Mouse (Mus musculus) liver (tissue): ENCODE results near the gene Gga3.
"Not testable (repeated sequence)": the region's sequence is repeated elsewhere in the genome, so short reads cannot be mapped to it uniquely, and the experiment has no call there.

Experiments
- DNase-seq: peaks from one replicate; pipeline ENCODE4 v3.0.0-alpha.2; 2020; ENCODE audit warnings: mixed read lengths

Gga3 gene

DNA sequence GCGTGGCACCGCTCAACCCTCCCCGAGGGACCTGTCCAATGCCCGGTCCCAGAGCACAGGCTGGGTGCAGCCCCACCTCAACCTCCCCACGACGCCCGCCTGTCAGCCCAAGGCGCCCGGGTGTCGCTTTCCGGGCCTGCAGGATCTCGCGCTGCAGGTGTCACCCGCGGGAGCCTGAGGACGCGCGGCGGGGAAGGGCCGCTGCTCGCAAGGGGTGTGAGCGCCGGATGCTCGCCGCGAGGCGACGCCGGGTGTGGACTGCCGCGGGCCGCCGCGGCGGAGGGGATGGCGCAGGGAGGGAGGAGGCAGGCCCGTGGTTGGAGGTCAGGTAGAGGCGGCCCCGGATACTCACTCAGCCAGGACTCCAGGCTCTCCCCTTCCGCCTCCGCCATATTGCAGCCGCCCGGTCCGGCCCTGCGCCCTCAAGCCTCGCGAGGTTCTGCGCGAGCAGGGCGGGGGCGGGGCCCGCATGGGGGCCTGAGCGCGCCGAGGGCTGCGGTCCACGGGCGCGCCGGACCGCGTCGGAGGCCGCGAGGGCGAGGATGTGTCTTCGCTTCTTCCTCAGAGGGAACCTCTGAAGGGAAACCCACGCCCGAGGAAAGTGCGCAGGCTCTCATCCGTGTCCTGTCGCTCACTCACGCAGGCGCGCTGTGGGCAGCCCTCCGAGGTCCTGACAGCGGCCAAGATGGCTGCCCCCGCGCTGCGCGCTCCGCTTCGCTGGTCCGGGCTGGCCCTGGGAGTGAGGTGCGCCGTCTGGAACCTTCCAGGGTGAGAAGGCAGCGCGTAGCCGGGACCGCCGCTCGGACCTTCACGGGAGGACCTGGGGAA is at the start of gene Gga3, which contains the start of gene Mrps7:
Gga3 (minus strand) TSS at position 576 of the 828 bp plus-strand sequence.
Mrps7 (plus strand) TSS at position 450 of the 828 bp plus-strand sequence.
- DNase-seq = peak; percentile 91

- no peak for DNase-seq
These were observed 49.3 kb upstream of the Gga3 start for GRCm38 (mm10) chr11:115653194-115653593.

- DNase-seq = no peak
These were observed 47.8 kb upstream of the Gga3 start for GRCm38 (mm10) chr11:115651680-115652079.

DNA sequence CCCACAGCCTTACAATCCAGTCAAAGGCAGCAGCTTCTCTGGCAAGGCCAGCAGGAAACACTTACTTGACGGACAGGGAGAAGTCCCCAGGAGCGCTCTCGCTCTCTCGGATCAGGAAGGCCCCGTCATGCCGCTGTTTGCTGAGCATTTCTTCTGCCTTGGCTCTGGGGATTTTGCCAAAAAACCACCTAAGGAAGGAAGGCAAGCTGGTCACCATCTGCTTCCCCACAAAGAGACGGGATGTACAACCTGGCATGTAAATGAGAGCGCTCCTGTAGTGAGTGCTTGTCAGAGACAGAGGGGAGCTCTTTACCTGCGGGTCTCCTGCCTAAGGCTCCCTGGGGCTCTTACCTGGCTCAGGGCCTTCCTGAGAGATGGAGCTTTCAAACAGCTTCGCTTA is 45.9 kb upstream of the Gga3 start:
- DNase-seq = no peak

DNA sequence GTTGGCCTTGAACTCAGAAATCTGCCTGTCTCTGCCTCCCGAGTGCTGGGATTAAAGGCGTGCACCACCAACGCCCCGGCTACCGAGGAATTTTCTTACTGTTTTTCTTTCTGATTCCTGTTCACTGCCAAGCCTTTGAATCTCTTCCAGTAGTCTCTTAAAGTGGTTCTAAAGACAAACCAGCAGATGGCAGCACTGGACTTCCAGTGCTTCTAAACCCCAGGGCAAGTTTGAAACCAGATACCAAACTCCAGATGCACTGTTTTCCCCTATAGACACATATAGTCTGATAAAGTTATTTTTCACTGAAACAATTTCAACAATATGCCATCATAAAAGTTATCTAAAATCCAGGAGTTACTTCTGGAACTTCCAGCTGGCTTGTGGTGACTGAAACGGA is 43.6 kb upstream of the Gga3 start:
- peak; percentile 41 for DNase-seq

- no peak for DNase-seq
These were observed 42.6 kb upstream of the Gga3 start for GRCm38 (mm10) chr11:115646439-115646838.

DNA sequence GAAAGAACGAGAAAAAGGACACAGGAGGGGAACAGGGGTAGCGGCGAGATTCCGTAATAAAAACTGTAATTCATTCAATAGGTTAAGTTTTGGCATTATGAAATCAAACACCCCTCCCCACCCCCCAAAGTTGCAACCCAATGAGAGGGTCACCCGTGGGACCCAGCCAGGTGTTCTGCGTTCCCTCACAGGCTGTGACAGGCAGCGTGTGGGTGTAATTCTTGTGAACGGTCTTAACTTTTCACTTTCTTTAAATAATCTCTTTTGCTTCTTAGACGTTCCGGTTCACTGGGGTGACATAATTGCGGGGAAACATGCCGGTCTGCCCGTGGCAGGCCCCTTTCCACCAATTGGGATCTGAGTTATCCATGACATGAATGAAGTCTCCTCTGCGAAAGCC is 41.6 kb upstream of the Gga3 start:
- not testable (repeated sequence) for DNase-seq

- no peak for DNase-seq
These were observed 40.5 kb upstream of the Gga3 start for GRCm38 (mm10) chr11:115644308-115644707.

- no peak for DNase-seq
These were observed 39.4 kb upstream of the Gga3 start for GRCm38 (mm10) chr11:115643265-115643664.

DNA sequence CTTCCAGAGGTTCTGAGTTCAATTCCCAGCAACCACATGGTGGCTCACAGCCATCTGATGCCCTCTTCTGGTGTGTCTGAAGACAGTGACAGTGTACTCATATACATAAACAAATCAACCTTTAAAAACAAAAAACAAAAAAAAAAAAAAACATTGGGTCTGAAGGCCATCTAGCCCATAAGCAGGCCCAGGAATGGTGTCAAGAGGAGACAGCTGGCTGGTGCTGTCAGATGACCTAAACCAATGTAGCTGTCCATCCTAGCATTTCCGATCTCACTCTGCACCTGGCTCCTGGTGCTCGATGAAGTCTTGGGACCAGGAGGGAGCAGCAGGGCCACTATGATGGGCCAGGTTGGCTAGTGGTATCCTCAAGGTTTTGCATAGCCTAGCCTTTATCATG is 38.9 kb upstream of the Gga3 start:
- no peak for DNase-seq

DNA sequence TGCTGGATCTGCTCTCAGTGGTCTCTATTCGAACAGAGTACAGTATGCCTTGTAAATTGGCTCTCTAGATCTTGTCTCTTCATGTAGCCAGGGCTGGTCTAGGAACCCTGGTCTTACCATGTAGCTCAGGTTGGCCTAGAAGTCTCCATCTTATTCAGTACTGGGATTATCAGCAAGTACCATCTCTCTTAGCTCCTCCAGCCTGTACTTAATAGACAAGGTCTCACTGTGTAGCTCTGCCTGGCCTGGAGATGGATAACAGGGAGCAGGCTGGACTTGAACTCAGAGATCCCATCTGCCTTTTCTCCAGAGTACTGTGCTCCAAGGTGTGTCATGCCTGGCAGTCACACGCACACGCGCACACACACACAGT is 37.8 kb upstream of the Gga3 start:
- no peak for DNase-seq

DNA sequence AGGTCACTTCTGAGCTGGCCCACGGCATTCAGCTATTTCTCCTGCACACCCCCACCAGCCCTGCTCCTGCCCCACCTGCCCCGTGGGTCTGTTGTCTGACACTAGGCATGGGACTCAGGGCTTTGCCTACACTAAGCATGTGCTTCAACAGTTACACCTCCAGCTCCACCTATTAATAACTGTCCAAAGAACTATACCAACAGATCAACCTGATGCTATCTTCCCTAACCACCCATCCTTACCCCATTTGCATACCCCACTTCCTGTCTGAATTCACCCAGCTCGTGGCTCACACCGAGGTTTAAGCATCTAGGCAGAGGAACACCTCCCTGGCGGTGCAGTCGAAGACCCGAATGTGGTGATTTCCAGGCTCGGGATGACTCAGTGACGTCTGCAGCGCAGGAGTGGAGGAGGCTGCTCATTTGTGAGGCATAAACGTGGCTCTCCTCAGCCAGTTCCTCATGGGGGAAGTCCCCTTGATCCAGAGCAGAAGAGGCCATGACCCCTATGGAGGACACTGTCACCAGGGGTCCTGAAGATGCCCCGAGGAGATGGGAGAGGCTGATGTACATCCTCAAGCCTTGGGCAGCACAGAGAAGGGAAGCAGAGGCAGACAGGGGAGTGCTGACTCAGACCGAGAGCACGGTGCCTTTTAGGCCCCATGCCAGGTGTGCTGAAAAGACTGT is 37.3 kb upstream of the Gga3 start:
- DNase-seq = no peak

DNA sequence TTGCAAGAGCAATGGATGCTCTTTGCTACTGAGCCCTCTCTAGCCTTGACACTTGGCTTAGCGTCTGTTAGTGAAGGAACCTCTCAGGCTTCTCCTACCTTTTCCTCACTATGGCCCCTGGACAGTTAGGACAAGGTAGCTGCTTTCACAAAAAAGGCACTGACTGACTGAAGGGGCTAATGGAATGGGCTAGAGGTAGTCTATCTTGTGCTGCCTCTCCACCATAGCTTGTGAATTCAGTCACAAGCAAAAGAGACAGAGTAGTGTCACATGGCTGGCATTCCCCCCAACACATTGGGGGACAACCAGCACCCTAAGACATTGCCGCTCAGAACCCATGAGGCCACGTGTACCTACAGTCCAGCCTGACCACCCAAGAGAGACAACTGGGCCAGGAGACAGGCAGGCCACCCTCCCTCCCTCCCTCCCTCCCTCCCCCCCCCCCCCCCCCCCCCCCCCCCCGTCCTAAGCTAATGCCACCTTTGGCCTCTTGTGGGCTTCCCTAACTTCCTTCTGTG is 36.5 kb upstream of the Gga3 start:
- no peak for DNase-seq

DNA sequence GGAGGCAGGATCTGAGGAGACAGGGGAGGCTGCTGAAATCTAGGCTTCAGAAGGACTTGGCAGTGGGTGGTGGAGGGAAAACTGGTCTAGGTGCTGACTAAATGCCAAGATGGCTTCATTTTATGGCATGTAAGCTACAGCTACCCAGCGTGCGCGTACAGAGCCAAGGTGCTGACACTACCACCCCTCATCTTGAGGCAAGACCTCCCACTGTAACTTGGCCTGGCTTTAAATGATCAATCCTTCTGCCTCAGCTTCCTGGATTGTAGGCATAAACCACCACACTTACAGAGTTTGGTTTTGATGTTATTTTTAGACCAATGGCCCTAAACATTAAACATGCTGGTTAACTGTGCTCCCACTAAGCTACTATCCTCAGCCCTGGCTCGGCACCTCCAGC is 35.7 kb upstream of the Gga3 start:
- no peak for DNase-seq

GRCm38 (mm10) chr11:115638498-115639409 is 34.9 kb upstream of the Gga3 start:
- no peak for DNase-seq

DNA sequence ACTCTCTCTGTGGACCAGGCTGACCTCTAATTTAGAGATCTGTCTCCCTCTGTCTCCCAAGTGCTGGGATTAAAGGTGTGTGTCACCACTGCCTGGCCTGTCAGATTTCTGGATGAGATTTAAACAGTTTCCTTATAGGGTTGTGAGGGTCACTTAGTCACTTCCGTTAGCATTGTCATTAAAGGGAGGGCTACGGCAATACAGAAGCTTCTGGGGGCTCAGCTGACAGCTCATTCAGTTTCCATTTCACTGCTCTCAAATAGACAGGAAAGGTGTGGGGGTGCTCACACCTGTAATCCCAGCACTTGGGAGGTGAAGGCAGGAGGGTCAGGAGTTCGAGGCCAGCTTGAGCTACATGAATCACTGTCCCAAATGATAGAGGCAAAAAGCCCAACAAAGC is 33.1 kb upstream of the Gga3 start:
- no peak for DNase-seq

- DNase-seq = no peak
These were observed 31.6 kb upstream of the Gga3 start for GRCm38 (mm10) chr11:115635484-115635883.

DNA sequence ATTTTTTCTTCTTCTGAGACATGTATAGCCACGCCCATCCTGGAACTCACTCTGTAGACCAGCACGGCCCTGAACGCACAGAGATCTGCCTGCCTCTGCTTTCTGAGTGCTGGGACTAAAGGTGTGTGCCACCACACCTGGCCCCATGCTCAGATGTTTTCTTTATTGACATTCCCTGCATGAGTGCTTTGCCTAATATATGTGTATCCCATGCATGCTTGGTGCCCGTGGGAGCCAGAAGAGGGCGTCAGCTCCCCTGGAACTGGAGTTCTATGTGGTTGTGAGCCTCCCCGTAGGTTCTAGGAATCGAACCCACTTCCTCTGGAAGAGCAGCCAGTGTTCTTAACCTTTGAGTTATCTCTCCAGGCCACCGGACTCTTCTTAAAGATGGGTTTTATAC is 31.2 kb upstream of the Gga3 start:
- no peak for DNase-seq

DNA sequence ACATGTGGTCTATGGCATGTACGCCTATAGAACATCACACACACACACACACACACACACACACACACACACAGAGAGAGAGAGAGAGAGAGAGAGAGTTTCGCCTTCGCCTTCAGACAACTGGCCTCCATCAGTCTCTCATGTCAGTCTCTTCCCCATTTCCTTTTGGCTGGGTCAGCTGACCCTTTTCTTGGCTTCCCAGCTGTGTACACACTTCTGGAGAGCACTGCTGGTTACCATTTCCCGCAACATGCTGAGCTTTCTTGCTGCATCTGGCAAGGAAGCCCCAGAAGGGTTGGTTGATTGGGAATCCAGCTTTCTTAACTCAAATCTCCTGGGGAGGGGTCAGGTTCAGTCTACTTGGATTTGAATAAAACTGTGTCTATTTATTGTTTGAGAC is 30.3 kb upstream of the Gga3 start:
- DNase-seq = no peak

- no peak for DNase-seq
These were observed 29.0 kb upstream of the Gga3 start for GRCm38 (mm10) chr11:115632862-115633261.

DNA sequence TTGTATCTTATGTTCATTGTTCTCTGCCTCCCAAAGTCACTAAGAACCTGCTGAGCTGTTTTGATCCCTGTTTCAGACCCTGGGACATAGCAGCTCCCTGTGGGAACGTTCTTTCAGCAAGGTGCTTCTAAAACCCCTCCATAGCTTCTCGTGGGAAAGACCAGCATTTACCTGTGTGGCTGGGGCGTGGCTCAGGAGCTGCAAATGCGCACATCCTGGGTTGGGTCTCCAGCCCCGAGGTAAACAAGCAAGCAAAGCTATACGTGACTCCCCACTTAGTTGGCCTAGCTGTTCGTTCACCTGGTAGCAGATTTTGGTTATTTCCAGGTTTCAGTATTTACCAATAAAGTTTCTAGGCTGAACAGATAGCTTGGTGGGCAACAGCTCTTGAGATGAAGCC is 28.4 kb upstream of the Gga3 start:
- no peak for DNase-seq

GRCm38 (mm10) chr11:115631505-115631890 is 27.6 kb upstream of the Gga3 start:
- DNase-seq = peak; percentile 53
